Mouse (Mus musculus): ENCODE measurements around the gene Tor3a. TPM values are rescaled to one million over a fixed set of nuclear protein-coding genes. Genes with fewer than 3 reads are reported as not detected.
"Not testable (repeated sequence)": the region's sequence is repeated elsewhere in the genome, so short reads cannot be mapped to it uniquely, and the experiment has no call there.

The Tor3a gene
- polyA plus RNA-seq, 1 experiment from 2014 or later = 17.1 TPM

DNA sequence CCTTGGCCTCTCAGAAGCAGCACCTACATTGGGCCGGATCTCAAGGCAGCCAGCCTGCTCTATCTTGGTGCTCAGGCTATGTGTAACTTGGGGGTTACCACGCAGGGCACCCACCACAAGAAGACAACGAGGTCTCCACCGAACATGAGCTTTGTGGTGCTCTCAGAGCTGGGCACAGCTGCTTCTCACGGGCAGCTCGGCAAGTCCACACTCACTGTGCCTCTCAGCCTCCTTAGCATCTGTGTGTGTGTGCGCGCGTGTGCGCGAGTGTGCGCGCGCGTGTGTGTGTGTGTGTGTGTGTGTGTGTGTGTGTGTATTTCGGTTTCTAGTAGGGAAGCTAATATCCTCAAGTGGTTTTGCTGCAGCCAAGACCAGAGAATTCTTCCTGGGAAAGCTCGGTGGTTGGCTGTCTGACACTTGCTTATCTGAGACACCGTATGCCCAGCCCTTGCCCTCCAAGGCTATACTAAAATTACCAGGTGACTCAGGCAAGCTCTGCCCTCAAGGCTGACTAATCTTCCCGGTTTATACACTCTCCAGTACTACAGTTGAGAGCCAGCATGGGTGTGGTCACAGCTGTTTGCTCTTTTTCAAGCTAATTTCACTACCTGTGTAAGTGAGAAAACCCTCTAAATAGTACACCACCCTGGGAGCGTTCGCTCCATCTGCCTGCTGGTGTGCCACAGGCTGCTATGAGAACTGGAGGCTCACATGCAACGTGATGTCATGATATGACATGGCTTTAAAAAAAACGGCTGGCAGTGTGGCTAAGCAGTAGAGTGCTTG lies 6.8 kb downstream of the Tor3a start:
- 73% methylated on average over 23 of the region's 23 CpGs for WGBS
- Histone ChIP-seq H3K9me3 (ENCODE audit: control insufficient read depth, low read length) (no peaks in the 10 kb centered on the region), H3K4me2 (replicated peaks; ENCODE audit: low read depth) (no peak overlapping the region), H3K36me3 (ENCODE audit: control insufficient read depth, insufficient read depth, low read length) (no peaks in the 10 kb centered on the region), H3K27me3 (ENCODE audit: control insufficient read depth, insufficient read depth, low read length) (no peaks in the 10 kb centered on the region), H3K4me1 (replicated peaks; ENCODE audit: control insufficient read depth, insufficient read depth) (no peaks in the 10 kb centered on the region), H3K4me3 (ENCODE audit: low read depth, low read length) (no peak overlapping the region), H3K27ac (replicated peaks) (peak overlapping the region; percentile 58), H3K9ac (ENCODE audit: low read length) (no peak overlapping the region)
- DNase-seq (ENCODE audit: low spot score) = peak; percentile 74
- ATAC-seq (ENCODE audit: low FRiP score, low TSS enrichment) = peak; percentile 95
- TF ChIP-seq CTCF (IDR thresholded peaks at IDR 0.05; ENCODE audit: low read depth) = no peak
- no peak for TF ChIP-seq EP300 (optimal IDR thresholded peaks at IDR 0.05)

DNA sequence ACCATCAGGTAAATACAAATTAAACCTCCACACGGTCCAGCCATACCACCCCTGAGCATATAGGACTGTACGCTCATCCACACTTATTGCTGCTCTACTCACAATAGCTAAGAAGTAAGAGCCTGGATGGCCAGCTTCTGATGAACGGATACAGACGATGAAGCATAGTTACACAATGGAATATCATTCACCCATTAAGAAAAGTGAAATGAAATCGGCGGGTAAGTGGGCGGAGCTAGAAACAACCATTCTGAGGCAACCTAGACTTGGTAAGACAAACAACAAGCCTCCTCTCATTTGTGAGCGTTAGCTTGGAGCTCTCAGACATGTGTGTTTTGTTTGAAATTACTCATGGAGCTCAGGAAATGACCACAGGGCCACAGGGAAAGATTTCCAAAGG lies 8.4 kb downstream of the Tor3a start:
- Histone ChIP-seq H3K4me1 (replicated peaks; ENCODE audit: control insufficient read depth, insufficient read depth) (no peaks in the 10 kb centered on the region), H3K36me3 (ENCODE audit: control insufficient read depth, insufficient read depth, low read length) (no peaks in the 10 kb centered on the region), H3K27ac (replicated peaks) (no peak overlapping the region), H3K9ac (ENCODE audit: low read length) (no peak overlapping the region), H3K4me2 (replicated peaks; ENCODE audit: low read depth) (no peak overlapping the region), H3K9me3 (ENCODE audit: control insufficient read depth, low read length) (no peaks in the 10 kb centered on the region), H3K4me3 (ENCODE audit: low read depth, low read length) (no peak overlapping the region), H3K27me3 (ENCODE audit: control insufficient read depth, insufficient read depth, low read length) (no peaks in the 10 kb centered on the region)
- no peak for TF ChIP-seq EP300 (optimal IDR thresholded peaks at IDR 0.05)
- no peak for TF ChIP-seq CTCF (IDR thresholded peaks at IDR 0.05; ENCODE audit: low read depth)
- no peak for DNase-seq (ENCODE audit: low spot score)
- 84% methylated on average over 8 of the region's 8 CpGs for WGBS
- no peak for ATAC-seq (ENCODE audit: low FRiP score, low TSS enrichment)

DNA sequence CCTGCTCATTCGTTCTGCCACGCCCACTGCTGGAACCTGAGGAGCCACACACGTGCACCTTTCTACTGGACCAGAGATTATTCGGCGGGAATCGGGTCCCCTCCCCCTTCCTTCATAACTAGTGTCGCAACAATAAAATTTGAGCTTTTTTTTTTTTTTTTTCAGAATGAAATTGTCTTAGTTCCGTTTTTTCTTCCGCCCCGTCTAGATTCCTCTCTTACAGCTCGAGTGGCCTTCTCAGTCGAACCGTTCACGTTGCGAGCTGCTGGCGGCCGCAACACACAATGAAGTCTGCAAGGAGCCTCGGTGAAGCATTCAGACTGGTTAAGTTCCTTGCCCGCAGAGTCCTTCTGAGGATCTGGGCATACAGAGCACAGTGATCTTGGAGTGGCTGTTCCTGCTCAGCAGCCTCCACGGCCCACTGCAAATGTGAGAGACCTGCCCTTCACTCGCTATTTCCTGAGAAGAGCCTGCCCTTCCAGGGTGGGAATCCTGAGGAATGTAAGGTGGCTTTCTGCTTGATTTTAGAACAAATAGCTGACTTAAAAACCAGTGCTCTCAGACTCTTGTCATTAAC lies 13.4 kb downstream of the Tor3a start:
- ATAC-seq (ENCODE audit: low FRiP score, low TSS enrichment); H3K36me3 ChIP-seq (ENCODE audit: control insufficient read depth, insufficient read depth, low read length); H3K27me3 ChIP-seq (ENCODE audit: control insufficient read depth, insufficient read depth, low read length); H3K4me1 ChIP-seq (replicated peaks; ENCODE audit: control insufficient read depth, insufficient read depth); H3K9ac ChIP-seq (ENCODE audit: low read length); H3K9me3 ChIP-seq (ENCODE audit: control insufficient read depth, low read length); DNase-seq (ENCODE audit: low spot score); H3K4me3 ChIP-seq (ENCODE audit: low read depth, low read length): not testable (repeated sequence)
- Histone ChIP-seq H3K4me2 (replicated peaks; ENCODE audit: low read depth) (0 out of 2 replicates have a peak overlapping the region, but pooled peaks have one; percentile 8), H3K27ac (replicated peaks) (peak overlapping the region; percentile 58)
- 57% methylated on average over 20 of the region's 21 CpGs for WGBS

DNA sequence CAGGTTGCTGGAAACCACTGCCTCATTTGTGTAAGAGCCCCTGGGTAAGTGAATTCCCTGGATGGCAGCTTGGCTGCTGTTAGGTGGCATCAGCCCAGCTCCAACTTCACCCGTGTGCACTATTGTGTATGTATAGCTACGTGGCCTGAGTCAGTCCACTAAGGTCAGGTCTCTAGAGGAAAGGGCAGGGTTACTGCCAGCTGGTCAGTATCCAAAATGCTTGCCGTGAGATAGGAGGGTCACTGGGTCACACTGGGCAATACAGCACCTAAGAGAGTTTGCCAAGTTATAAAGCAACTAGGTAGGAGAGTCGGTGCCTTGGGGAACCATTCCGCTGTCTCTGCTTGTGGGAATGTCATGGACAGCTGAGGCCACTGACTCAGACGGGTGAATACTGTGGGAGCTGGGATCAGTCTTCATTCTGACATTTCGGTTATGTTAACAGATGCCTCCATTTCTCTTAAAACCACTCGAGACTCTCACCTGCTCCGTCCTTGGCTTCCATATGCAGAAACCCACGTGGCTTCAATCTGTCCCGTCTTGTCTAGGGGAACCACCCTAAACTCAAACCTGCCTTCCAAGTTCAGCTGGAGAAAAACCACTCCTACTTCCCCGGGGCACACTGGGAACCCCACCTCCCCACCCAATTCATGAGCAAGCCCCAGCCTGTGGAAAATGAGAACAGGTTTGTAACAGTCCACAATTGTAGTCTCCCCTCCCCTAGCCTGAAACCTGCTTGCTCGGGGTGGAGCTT lies 14.1 kb downstream of the Tor3a start:
- no peak for TF ChIP-seq EP300 (optimal IDR thresholded peaks at IDR 0.05)
- TF ChIP-seq CTCF (IDR thresholded peaks at IDR 0.05; ENCODE audit: low read depth) = no peak
- Histone ChIP-seq H3K9ac (ENCODE audit: low read length) (no peak overlapping the region), H3K27ac (replicated peaks) (peak overlapping the region; percentile 61; the same call in 1 of the 2 replicates), H3K36me3 (ENCODE audit: control insufficient read depth, insufficient read depth, low read length) (no peaks in the 10 kb centered on the region), H3K9me3 (ENCODE audit: control insufficient read depth, low read length) (no peaks in the 10 kb centered on the region), H3K4me1 (replicated peaks; ENCODE audit: control insufficient read depth, insufficient read depth) (peaks cover 2% of the 10 kb centered on the region; the same call in 1 of the 2 replicates), H3K4me2 (replicated peaks; ENCODE audit: low read depth) (no peak overlapping the region), H3K27me3 (ENCODE audit: control insufficient read depth, insufficient read depth, low read length) (no peaks in the 10 kb centered on the region), H3K4me3 (ENCODE audit: low read depth, low read length) (no peak overlapping the region)
- DNase-seq (ENCODE audit: low spot score) = peak; percentile 59
- WGBS = 58% methylated on average over 13 of the region's 13 CpGs
- peak; percentile 81 for ATAC-seq (ENCODE audit: low FRiP score, low TSS enrichment)

DNA sequence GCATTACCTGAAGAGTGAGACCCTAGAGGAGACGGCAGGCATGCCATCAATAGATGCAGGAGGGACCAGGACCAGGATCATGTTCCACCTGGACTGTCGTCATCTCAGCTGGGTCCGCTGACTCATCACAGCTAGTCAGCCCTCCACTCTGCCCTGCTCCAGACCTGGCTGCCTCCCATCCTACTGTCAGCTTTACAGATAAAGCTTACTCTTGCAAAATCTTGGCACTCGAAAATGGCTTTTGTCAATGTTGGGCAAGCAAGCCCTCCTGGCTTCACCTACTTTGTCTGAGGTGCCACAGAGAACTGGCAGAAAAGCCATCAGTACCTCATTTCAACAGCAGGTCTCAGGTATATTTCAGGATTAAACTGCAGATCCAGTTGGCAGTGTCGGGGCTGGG lies 15.5 kb downstream of the Tor3a start:
- no peaks in the 10 kb centered on the region for H3K9me3 ChIP-seq (ENCODE audit: control insufficient read depth, low read length)
- ATAC-seq (ENCODE audit: low FRiP score, low TSS enrichment) = no peak
- no peak overlapping the region for H3K4me3 ChIP-seq (ENCODE audit: low read depth, low read length)
- TF ChIP-seq CTCF (IDR thresholded peaks at IDR 0.05; ENCODE audit: low read depth) (no peak), EP300 (optimal IDR thresholded peaks at IDR 0.05) (no peak)
- peaks cover 2% of the 10 kb centered on the region; the same call in 1 of the 2 replicates for H3K4me1 ChIP-seq (replicated peaks; ENCODE audit: control insufficient read depth, insufficient read depth)
- no peak overlapping the region for H3K4me2 ChIP-seq (replicated peaks; ENCODE audit: low read depth)
- no peak for DNase-seq (ENCODE audit: low spot score)
- no peaks in the 10 kb centered on the region for H3K27me3 ChIP-seq (ENCODE audit: control insufficient read depth, insufficient read depth, low read length)
- no peaks in the 10 kb centered on the region for H3K36me3 ChIP-seq (ENCODE audit: control insufficient read depth, insufficient read depth, low read length)
- WGBS = 73% methylated on average over 5 of the region's 5 CpGs
- no peak overlapping the region; the same call in 1 of the 2 replicates for H3K27ac ChIP-seq (replicated peaks)
- no peak overlapping the region for H3K9ac ChIP-seq (ENCODE audit: low read length)

Data from stomach, postnatal 0 days (tissue).